Mouse (Mus musculus) urinary bladder, postnatal 25 days (tissue): ENCODE measurements around the gene Gstp3.
"Not testable (repeated sequence)": the region's sequence is repeated elsewhere in the genome, so short reads cannot be mapped to it uniquely, and the experiment has no call there.

Source experiments
- DNase-seq: peaks from one replicate; pipeline ENCODE4 v3.0.0; 2022; ENCODE audit warnings: low spot score

The Gstp3 gene

DNA sequence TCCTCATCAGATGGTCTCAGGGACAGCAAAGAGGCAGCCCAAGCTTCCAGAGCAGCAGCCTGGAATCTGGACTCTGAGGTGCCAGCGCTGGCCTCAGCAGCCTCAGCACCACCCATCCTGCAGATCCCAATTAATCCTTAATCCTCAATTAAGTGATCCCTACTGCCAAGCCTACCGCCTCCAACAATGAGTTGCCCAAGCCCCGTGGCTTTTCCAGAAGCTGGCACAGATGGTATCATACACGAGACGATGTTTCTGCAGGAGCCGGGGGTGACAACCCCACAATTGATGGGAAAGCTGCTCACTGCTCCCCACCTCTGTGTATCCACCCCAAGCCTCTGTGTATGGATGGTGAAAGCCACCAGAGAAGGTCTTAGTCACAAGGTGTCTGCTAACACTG, 29.8 kb upstream of the Gstp3 start:
- DNase-seq: no peak

DNA sequence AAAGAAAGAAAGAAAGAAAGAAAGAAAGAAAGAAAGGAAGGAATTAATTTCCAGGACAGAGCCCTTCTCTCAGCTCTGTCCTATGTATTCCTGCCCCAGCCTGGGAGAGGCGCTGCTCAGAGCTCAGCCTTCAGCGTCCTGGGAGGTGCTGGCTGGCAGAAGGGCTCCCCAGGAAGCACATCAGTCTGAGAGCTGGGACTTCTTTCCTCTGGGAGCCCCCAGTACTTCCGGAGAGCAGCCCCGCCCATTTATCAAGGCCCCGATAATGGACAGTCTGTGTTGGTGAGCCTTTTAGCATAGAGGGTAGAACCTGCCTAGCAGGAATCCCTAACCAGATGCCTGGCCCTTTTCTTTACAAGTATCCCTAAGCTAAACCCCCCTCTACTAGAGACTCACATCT, 28.8 kb upstream of the Gstp3 start:
- no peak for DNase-seq

DNA sequence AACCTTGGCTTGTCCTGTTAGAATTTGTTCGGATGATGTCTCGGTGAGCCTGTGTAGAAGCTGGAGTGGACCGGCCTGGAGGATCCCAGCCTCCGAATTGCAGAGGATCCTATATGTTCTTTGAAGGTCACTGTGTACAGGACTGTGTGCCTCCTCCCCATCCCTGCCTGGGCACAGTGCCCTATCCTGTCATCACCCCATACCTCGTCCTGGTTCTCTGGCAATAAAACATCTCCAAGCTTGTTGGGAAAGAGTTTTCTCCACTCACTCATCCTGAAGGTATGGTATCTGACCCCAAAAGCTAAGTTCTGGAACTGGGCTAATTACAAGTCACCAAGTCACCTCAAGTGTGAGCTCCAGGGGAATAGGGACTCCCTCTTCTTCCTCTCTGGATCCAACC, 27.7 kb upstream of the Gstp3 start:
- no peak for DNase-seq

DNA sequence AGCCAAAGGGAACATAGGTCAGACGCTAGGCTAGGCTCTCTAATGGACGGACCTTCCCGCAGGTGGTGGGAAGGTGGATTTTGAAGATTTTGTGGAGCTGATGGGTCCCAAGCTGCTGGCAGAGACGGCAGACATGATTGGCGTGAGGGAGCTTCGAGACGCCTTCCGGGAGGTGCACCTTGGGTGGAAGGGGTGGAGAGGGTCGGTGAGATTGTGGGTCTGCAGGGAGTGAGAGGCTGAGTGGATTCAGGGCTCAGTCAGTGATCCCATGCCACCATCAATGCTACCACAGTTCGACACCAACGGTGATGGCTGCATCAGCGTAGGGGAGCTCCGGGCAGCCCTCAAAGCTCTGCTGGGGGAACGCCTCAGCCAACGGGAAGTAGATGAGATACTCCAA, 26.8 kb upstream of the Gstp3 start:
- DNase-seq: no peak

DNA sequence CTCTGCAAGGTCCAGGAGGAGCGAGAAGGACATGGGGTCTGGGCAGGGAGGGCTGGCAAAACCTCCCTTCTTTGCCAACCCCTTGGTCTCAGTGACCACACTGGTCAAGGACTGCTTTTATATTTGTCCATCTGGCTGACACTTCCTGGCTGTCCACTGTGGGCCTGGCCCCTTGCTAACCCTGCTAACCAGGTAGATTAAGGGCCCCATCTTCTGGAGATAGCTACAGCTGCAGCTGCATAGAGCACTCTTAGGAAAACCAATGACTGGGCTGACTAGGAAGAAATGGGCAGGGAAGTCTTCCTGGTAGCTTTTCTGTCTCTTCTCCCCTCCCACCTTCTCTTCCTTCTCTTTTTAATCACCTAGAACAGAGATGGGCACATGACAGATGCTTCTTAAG, 25.6 kb upstream of the Gstp3 start:
- DNase-seq: no peak

DNA sequence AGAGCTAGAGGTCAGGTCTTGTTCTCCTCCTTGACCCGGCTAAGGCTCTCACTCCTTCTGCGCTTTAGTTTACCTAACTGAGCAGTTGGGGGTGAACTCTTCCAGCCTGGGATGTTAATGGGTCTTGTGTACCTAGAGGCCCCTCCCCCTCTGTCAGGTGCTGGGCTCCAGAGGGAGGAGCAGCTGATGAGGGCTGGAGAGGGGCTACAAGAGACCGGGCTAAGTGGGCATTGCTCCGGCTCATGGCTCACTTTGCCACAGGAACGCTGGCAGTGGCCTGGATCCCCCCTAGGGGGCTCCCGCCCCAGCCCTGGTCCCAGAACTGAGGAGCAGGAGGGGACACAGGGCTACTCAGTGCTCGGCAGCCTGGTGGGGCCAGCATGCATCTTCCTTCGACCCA, 24.5 kb upstream of the Gstp3 start:
- no peak for DNase-seq

DNA sequence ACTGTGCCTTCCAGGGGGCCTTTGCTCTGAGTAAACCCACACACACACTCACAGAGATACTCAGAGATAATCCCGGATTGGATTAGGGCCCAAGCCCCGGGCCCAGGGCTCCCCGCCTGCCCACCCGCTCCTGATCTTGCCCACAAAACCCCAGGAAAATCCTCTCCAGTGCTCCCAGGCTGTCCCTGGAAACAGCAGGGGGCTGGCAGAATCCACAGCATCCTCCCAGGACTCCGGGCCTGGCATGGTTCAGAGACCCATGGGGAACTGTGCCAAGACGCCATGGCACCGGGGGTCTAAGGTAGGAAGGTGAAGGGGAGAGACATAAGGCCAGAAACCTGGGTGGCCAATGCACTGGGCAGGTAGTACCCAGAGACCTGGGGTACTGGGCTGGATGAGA, 23.9 kb upstream of the Gstp3 start:
- no peak for DNase-seq

DNA sequence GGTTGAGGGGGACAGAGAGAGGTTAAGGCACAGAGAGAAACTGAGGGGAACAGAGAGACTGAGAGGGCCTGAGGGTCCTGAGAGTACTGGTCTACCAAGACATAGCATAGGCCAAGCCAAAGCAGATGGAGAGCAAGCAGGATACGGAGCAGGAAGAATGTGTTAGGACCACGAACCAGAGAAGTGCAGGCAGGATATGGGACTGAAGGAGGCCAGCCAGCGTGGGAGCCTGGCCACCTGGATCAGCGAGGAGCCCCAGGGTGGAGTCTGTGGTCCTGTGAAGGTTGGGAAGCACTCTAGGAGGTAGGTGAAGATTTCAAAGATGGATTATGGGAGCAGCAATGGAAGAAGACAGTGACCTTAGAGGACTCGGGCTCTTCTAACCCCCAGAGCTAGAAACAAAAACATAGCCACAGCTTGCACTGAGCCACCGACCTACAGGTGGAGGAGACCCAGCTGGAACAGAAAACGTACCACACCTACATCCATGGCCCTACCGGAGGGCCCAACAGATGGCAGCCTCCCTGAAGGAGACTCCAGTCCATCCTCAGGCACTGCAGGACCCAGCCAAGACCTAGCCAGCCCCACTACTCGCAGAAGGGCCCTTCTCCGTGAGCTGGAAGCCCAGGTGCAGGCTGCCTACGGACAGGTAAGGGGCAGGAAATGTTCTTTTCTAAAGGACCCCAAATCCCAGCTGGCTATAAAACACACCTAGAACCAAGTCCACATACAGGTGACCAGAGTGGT, 23.0 kb upstream of the Gstp3 start:
- DNase-seq: no peak

DNA sequence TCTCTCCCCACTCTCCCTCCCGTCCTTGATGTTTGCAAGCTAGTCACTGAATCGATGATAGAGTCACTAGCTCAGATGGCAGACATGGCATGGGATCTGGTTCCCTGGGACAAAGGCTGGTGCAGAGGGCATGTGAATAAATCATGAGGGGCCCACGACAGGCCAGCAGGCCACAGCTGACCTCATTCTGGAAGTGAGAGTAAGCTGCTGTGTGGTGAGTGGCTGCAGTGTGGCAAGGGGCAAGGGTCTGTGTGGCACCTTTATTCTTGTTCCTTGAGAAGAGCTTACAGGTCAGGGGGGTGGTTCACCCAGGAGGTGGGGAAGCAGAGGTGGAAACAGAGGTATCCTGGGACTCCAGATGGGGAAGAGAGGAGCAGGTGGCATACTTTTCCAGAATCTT, 22.0 kb upstream of the Gstp3 start, which contains the start of gene Cabp2:
Cabp2 (plus strand) TSS at position 185 of the 400 bp plus-strand sequence.
- DNase-seq: no peak

DNA sequence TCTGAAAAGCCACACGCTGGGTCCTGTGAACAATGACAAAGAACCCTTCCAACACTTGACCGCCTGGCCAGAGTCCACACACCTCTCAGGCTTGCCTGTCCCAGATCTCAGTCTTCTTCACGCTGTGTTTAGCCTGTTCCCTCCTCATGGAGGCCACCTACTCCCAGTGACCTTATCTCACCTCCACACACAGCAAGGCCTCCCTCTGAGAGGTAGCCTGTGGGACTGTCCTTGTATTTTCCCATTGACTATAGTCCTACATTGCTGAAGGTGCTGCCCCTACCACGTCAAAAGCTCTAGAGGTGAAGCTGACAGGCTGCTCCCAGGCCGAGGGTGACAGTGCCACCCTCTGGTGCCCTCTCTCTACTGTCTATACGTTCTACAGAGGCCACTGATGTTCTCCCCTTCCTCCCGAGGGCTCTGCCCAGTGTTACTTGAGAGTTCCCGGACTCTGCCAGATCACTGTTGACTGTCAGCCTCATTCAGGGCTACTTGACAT, 21.2 kb upstream of the Gstp3 start:
- DNase-seq: no peak

DNA sequence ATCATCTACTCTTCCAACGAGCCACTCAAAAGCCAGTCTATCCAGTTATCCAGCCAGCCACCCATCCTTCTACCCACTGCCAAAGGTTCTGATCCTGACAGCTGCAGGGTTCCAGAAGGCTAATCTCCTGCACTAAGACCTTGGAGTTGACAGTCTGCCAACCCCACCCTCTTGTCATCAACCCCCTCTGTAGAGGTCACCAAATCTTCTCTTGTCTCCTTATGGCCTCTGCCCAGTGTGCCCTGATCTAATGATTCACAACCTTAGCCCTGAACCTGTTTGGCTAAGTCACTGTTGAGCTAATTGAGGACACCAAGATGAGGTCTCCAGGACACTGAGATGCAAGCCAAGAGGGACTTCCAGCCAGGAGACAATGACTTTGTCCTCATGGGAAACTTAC, 20.2 kb upstream of the Gstp3 start:
- no peak for DNase-seq

DNA sequence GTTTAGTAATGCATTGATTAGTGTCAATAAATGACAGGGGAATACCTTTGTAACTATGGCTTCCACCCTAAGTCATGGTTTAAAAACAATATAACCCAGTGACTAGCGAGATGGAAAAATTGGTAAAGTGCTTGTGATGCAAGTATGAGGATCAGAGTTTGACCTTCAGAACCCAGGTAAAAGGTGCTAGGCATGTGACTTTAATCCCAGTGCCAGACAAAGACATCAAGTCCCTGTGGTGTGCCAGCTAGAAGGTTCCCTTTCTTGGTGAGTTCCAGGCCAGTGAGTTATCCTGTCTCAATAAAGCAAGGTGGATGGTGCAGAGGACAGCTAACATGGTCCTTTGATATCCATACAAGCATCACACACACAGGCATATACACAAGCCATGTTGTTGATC, 16.2 kb upstream of the Gstp3 start:
- DNase-seq: no peak

DNA sequence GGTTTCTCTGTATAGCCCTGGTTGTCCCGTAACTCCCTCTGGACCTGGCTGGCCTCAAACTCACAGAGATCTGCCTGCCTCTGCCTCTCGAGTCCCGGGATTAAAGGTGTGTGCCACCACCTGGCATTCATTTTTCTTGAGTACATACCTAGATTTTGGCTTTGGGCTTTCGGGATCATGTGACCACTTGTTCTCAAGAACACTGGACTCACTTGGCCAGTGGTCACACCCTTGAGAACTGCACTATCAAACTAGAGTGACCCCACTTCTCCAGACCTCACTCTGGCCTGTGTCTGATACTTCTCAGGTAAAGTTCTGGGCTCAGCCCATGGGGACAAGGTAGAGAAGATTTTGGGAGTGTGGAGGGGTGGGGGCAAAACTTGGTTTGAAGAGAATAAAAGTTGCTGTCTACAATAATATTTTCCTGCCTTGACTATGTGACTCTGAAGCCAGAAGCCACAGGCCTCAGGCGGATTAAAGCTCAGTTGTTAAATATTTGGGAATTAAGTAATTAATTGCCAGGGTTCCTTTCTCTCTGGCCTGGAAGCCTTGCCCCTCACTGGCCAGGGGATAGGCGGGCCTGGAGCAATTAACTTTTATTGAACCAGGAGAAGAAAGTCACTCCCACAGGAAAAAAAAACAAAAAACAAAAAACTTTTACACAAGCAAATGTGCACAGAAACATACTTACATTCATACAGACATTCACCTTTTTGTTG, 13.5 kb upstream of the Gstp3 start:
- no peak for DNase-seq

DNA sequence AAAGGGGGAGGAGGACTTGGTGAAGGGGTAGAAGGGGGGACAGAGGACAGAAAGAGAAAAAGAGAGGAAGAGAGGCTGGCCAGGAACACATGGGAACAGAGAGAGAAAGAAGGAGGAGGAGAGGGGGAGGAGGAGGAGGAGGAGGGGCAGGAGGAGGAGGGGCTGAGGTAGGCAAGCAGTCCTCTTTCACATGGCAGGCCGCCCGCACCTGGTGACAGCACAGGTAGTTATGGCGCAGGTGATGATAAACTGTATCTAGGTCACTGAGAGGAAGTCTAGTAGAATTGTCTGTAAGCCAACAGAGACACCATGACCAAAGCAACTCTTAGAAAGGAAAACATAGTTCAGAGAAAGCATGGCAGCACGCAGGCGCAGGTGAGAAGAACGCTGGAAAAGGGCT, 12.0 kb upstream of the Gstp3 start:
- DNase-seq: no peak

DNA sequence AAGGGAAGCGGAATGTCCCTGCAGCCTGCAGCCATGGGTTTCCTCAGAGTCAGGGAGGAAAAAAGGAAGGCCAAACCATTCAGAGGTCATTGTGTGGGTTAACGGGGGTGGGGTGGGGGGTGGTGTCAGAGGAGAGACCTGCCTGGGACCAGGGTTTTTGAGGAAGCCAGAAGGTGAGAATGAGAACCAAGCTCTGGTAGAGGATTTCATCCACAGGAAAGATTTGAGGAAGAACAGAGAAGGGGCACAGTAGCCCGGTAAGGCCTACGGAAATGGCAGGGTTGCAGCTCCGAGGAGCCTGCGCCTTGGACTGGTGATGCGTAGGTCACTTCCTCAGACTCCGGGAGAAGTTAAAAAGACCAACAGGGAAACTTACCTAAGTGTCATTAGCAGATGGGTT, 11.4 kb upstream of the Gstp3 start:
- DNase-seq: no peak

DNA sequence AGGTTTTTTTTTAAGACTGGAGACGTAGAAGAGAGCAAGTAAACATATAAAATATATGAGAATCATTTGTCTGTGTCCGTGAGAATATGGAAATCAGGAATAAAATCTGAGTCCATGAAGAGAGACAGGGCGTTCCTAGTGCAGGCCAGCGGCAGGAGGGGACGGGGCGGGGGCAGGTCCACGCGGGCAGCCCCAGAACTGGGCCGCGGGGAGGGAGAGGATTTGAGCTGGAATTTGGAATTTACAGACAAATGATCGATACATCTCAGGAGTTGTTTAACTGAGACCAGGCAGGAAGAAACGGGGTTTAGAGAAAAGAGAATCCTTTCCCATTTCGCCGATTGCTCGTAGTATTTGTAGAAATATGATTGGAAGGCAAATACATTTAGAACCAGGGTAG, 10.9 kb upstream of the Gstp3 start:
- DNase-seq: no peak

DNA sequence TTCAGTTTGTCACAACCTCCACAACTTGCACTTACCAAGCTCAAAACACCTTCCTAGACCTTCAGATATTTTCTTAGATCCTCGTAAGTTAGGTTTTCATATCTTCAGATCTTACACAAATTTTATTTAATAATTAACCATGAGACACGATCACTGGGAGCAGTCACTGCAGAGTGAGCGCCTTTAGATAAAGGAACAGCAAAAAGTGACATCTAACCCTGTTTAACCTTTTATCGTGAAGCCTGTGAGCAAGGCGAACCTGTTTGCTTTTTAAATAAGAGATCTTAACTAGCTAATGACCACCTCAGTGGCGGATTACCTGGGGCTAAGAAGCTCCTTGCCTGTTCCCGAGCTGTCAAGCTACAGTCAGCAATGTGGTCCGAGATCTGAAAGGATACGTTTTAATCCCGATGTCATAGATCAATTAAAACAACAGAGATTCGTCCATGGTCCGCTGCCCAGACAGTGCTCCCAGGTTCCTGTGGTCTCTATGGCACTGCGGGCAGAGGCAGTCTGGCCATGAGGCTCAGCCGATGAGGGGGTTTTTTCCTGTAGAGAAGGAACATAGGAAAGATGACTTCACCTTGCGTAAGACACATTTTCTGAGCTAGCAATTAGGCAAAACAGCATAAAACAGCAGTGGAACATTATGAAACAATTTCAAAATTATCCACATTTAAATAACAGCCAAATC, 9.5 kb upstream of the Gstp3 start:
- no peak for DNase-seq

DNA sequence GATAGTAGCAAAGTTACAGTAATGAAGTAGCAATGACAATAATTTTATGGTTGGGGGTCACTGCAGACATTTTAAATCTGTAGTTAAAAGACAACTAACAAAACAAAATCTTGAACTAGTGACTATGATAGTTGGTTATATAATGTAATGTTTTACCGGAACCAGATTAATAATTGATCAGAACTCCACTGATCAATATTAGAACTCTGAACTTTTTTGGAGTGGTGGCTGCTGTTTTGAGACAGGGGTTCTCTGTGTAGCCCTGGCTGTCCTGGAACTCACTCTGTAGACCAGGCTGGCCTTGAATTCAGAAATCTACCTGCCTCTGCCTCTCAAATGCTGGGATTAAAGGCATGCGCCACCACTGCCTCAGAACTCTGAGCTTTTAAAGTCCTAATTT, 8.9 kb upstream of the Gstp3 start:
- not testable (repeated sequence) for DNase-seq

DNA sequence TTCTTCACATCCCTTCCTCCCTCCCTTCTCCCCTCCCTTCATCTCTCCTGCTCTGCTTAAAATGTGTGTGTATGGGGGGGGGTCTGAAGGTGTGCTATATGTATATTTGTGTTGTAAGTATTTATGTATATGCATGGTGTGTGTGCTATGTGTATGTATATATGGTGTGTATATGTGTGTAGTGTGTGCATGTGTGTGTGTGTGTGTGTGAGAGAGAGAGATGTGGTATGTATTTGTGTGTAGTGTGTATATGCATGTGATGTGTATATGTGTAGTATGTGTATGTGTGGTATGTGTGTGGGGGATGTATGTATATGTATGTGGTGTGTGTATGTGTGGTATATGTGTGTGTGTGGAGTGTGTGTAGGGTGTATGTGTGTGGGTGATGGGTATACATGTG, 7.5 kb upstream of the Gstp3 start:
- DNase-seq: no peak

DNA sequence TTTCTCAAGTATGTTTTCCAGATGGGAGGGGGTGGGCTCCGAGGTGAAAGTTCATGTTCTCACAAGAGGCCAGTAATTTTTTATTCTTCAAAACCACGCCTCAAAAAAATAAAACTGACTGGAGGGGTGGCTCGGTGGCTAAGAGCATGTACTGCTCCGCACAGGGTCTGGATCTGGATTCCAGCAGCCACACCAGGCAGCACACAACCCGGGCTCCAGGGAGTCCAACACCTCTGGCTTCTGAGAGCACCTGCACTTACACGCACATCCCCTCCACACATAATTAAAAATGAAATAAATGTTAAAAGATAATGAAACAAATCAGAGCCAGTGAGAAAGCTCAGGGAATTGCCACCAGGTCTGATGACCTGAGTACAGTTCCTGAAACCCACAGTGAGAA, 6.9 kb upstream of the Gstp3 start:
- DNase-seq: no peak

DNA sequence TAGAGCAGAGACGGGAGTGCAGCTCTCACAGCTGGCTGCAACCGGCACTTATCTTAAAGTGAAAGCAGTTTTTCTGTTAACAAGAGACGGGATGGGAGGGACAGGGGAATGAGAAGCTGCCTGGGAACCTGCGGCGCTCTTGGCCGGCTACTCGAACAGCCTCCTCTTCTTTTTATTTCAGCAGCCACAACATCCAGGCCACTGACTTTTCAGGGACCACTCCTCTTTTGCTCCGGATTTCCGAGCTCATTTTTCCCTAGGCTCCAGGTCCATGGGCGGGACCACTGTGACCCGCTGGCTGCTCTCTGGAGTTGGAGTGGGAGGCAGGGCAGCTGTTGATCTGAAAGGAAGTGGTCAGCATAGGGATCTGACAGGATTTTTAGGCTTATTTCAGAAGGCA, 5.1 kb upstream of the Gstp3 start:
- not testable (repeated sequence) for DNase-seq

DNA sequence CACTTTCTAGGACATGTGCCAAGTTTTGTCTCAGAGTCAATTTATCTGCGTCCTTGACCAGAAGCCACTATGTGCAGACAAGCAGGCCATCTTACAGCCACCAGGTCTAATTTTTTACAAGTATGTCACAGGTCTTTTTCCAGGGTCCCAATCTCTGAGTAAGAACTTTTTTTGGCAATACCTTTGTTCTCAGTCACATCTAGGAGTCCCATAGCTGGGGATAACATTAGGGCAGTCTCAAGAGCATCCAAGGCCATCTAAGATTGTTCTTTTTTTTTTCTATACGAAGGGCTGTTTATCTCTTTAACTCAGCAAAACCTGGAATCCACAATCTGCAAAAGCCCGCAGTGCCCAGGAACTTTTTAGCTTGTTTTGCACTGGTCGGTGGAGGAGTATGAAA, 4.0 kb upstream of the Gstp3 start:
- not testable (repeated sequence) for DNase-seq

DNA sequence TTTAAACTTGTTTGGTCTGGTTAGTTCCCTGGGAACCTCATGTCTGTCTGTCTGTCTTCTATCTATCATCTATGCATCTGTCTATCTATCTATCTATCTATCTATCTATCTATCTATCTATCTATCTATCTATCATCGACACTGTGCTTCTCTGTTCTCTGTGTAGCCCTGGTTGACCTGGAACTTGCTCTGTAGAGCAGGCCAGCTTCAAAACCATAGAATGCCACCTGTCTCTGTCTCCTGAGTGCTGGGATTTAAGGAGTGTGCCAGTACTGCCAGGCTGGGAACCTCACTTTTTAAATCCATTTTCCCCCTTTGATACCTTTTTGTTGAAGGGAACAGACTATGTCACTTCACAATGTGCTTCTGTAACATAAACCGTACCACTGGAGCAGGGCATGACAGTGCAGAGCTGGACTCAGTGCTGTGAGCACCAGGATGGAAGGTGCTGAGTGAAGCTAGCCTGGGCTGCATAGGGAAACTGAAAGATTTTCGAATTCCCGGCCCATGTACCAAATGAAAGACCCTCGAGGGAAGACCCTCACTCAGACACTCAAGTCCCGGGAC, 1.6 kb upstream of the Gstp3 start:
- DNase-seq: no peak
